Mouse (Mus musculus): ENCODE measurements around the gene Hcrtr2. TPM values are rescaled to one million over a fixed set of nuclear protein-coding genes. Genes with fewer than 3 reads are reported as not detected.

Hcrtr2 gene
- total RNA-seq, 1 experiment, result 0.31 TPM

- Histone ChIP-seq H3K4me3 (ENCODE audit: insufficient read depth in 1 of 2, low read depth in 1 of 2, low read length in 2 of 2, poor library complexity in 1 of 2, severe bottlenecking in 1 of 2) (peak overlapping the region in 1 of 2 experiments; percentile 7; a peak in 1 of 4 replicates), H3K9me3 (ENCODE audit: control insufficient read depth, insufficient read depth, low read depth, low read length) (no peaks in the 10 kb centered on the region), H3K36me3 (ENCODE audit: control insufficient read depth, insufficient read depth, low read length, poor library complexity, severe bottlenecking) (no peaks in the 10 kb centered on the region), H3K27ac (ENCODE audit: insufficient read depth, low read depth, low read length, poor library complexity, severe bottlenecking) (no peak overlapping the region), H3K4me1 (ENCODE audit: control insufficient read depth in 2 of 2, insufficient read depth in 2 of 2, low read length in 2 of 2, poor library complexity in 1 of 2) (peaks cover 3 to 12% of the 10 kb centered on the region in 2 experiments; a peak in 3 of 4 replicates), H3K9ac (ENCODE audit: insufficient read depth, low read depth, low read length, poor library complexity, severe bottlenecking) (no peak overlapping the region)
- TF ChIP-seq ZNF384 (IDR thresholded peaks at IDR 0.05; ENCODE audit: low read depth, low read length) (no peak), HCFC1 (IDR thresholded peaks at IDR 0.05; ENCODE audit: borderline replicate concordance, insufficient read depth, low read length) (no peak), ZC3H11A (IDR thresholded peaks at IDR 0.05; ENCODE audit: borderline replicate concordance, low read depth, low read length) (no peak), CHD2 (IDR thresholded peaks at IDR 0.05; ENCODE audit: low read depth, low read length) (no peak), MAFK (IDR thresholded peaks at IDR 0.05; ENCODE audit: insufficient read depth, low read depth, low read length) (no peak)
- DNase-seq (ENCODE audit: low read depth, low spot score), result no peak
- in situ Hi-C loops (cut with MboI; ENCODE audit: low sequenced_read_pairs in 2 of 2, unreplicated experiment in 2 of 2), result no loop called here
These were observed 11.4 kb downstream of the Hcrtr2 start for GRCm38 (mm10) chr9:76312221-76312620.

GRCm38 (mm10) chr9:76291384-76291783, 32.3 kb downstream of the Hcrtr2 start:
- Histone ChIP-seq H3K4me1 (ENCODE audit: control insufficient read depth in 2 of 2, insufficient read depth in 2 of 2, low read length in 2 of 2, poor library complexity in 1 of 2) (no peaks in the 10 kb centered on the region), H3K9me3 (ENCODE audit: control insufficient read depth, insufficient read depth, low read depth, low read length) (no peaks in the 10 kb centered on the region), H3K9ac (ENCODE audit: insufficient read depth, low read depth, low read length, poor library complexity, severe bottlenecking) (no peak overlapping the region), H3K27ac (ENCODE audit: insufficient read depth, low read depth, low read length, poor library complexity, severe bottlenecking) (no peak overlapping the region), H3K4me3 (ENCODE audit: insufficient read depth in 1 of 2, low read depth in 1 of 2, low read length in 2 of 2, poor library complexity in 1 of 2, severe bottlenecking in 1 of 2) (no peak overlapping the region), H3K36me3 (ENCODE audit: control insufficient read depth, insufficient read depth, low read length, poor library complexity, severe bottlenecking) (no peaks in the 10 kb centered on the region)
- in situ Hi-C loops (cut with MboI; ENCODE audit: low sequenced_read_pairs in 2 of 2, unreplicated experiment in 2 of 2), result no loop called here
- no peak for DNase-seq (ENCODE audit: low read depth, low spot score)
- TF ChIP-seq ZC3H11A (IDR thresholded peaks at IDR 0.05; ENCODE audit: borderline replicate concordance, low read depth, low read length) (0 out of 2 replicates have a peak, but pooled peaks have one; percentile 2), CHD2 (IDR thresholded peaks at IDR 0.05; ENCODE audit: low read depth, low read length) (no peak)

GRCm38 (mm10) chr9:76270886-76271285, 52.8 kb downstream of the Hcrtr2 start:
- H3K9ac ChIP-seq (ENCODE audit: insufficient read depth, low read depth, low read length, poor library complexity, severe bottlenecking), result no peak overlapping the region
- DNase-seq (ENCODE audit: low read depth, low spot score), result no peak
- no peak overlapping the region for H3K4me3 ChIP-seq (ENCODE audit: insufficient read depth in 1 of 2, low read depth in 1 of 2, low read length in 2 of 2, poor library complexity in 1 of 2, severe bottlenecking in 1 of 2)
- H3K9me3 ChIP-seq (ENCODE audit: control insufficient read depth, insufficient read depth, low read depth, low read length), result no peaks in the 10 kb centered on the region
- no peak overlapping the region for H3K27ac ChIP-seq (ENCODE audit: insufficient read depth, low read depth, low read length, poor library complexity, severe bottlenecking)
- TF ChIP-seq CHD2 (IDR thresholded peaks at IDR 0.05; ENCODE audit: low read depth, low read length) (no peak), ZC3H11A (IDR thresholded peaks at IDR 0.05; ENCODE audit: borderline replicate concordance, low read depth, low read length) (peak; percentile 64; the same call in 1 of the 2 replicates)
- no peaks in the 10 kb centered on the region for H3K4me1 ChIP-seq (ENCODE audit: control insufficient read depth in 2 of 2, insufficient read depth in 2 of 2, low read length in 2 of 2, poor library complexity in 1 of 2)
- in situ Hi-C loops (cut with MboI; ENCODE audit: low sequenced_read_pairs in 2 of 2, unreplicated experiment in 2 of 2), result no loop called here
- no peaks in the 10 kb centered on the region for H3K36me3 ChIP-seq (ENCODE audit: control insufficient read depth, insufficient read depth, low read length, poor library complexity, severe bottlenecking)

- in situ Hi-C loops (cut with MboI; ENCODE audit: low sequenced_read_pairs in 2 of 2, unreplicated experiment in 2 of 2), result no loop called here
- H3K27ac ChIP-seq (ENCODE audit: insufficient read depth, low read depth, low read length, poor library complexity, severe bottlenecking), result no peak overlapping the region
- no peaks in the 10 kb centered on the region for H3K9me3 ChIP-seq (ENCODE audit: control insufficient read depth, insufficient read depth, low read depth, low read length)
- TF ChIP-seq CHD2 (IDR thresholded peaks at IDR 0.05; ENCODE audit: low read depth, low read length), result no peak
- TF ChIP-seq HCFC1 (IDR thresholded peaks at IDR 0.05; ENCODE audit: borderline replicate concordance, insufficient read depth, low read length), result no peak
- TF ChIP-seq ZNF384 (IDR thresholded peaks at IDR 0.05; ENCODE audit: low read depth, low read length), result no peak
- TF ChIP-seq MAFK (IDR thresholded peaks at IDR 0.05; ENCODE audit: insufficient read depth, low read depth, low read length), result no peak
- TF ChIP-seq ZC3H11A (IDR thresholded peaks at IDR 0.05; ENCODE audit: borderline replicate concordance, low read depth, low read length), result no peak
- H3K4me3 ChIP-seq (ENCODE audit: insufficient read depth in 1 of 2, low read depth in 1 of 2, low read length in 2 of 2, poor library complexity in 1 of 2, severe bottlenecking in 1 of 2), result no peak overlapping the region
- no peak for DNase-seq (ENCODE audit: low read depth, low spot score)
- H3K9ac ChIP-seq (ENCODE audit: insufficient read depth, low read depth, low read length, poor library complexity, severe bottlenecking), result no peak overlapping the region
- no peaks in the 10 kb centered on the region for H3K36me3 ChIP-seq (ENCODE audit: control insufficient read depth, insufficient read depth, low read length, poor library complexity, severe bottlenecking)
- no peaks in the 10 kb centered on the region for H3K4me1 ChIP-seq (ENCODE audit: control insufficient read depth in 2 of 2, insufficient read depth in 2 of 2, low read length in 2 of 2, poor library complexity in 1 of 2)
These were observed 65.9 kb downstream of the Hcrtr2 start for GRCm38 (mm10) chr9:76257731-76258130.

- in situ Hi-C loops (cut with MboI; ENCODE audit: low sequenced_read_pairs in 2 of 2, unreplicated experiment in 2 of 2), result no loop called here
- DNase-seq (ENCODE audit: low read depth, low spot score), result no peak
These were observed 71.1 kb downstream of the Hcrtr2 start for GRCm38 (mm10) chr9:76252544-76252943.

More at GRCm38 (mm10) chr9:76252544-76252943, 71.1 kb downstream of the Hcrtr2 start:
- no peak overlapping the region for H3K4me3 ChIP-seq (ENCODE audit: insufficient read depth in 1 of 2, low read depth in 1 of 2, low read length in 2 of 2, poor library complexity in 1 of 2, severe bottlenecking in 1 of 2)
- no peak for TF ChIP-seq ZNF384 (IDR thresholded peaks at IDR 0.05; ENCODE audit: low read depth, low read length)
- TF ChIP-seq HCFC1 (IDR thresholded peaks at IDR 0.05; ENCODE audit: borderline replicate concordance, insufficient read depth, low read length), result no peak
- TF ChIP-seq ZC3H11A (IDR thresholded peaks at IDR 0.05; ENCODE audit: borderline replicate concordance, low read depth, low read length), result no peak
- TF ChIP-seq MAFK (IDR thresholded peaks at IDR 0.05; ENCODE audit: insufficient read depth, low read depth, low read length), result no peak
- TF ChIP-seq CHD2 (IDR thresholded peaks at IDR 0.05; ENCODE audit: low read depth, low read length), result no peak
- H3K4me1 ChIP-seq (ENCODE audit: control insufficient read depth in 2 of 2, insufficient read depth in 2 of 2, low read length in 2 of 2, poor library complexity in 1 of 2), result no peaks in the 10 kb centered on the region; a peak in 1 of 4 replicates
- H3K36me3 ChIP-seq (ENCODE audit: control insufficient read depth, insufficient read depth, low read length, poor library complexity, severe bottlenecking), result no peaks in the 10 kb centered on the region
- no peak overlapping the region for H3K27ac ChIP-seq (ENCODE audit: insufficient read depth, low read depth, low read length, poor library complexity, severe bottlenecking)
- H3K9ac ChIP-seq (ENCODE audit: insufficient read depth, low read depth, low read length, poor library complexity, severe bottlenecking), result no peak overlapping the region
- H3K9me3 ChIP-seq (ENCODE audit: control insufficient read depth, insufficient read depth, low read depth, low read length), result no peaks in the 10 kb centered on the region

All from ES-E14 (cell line).